24 mouse cellular contexts compared by ENCODE assay signal in the genomic region with DNA sequence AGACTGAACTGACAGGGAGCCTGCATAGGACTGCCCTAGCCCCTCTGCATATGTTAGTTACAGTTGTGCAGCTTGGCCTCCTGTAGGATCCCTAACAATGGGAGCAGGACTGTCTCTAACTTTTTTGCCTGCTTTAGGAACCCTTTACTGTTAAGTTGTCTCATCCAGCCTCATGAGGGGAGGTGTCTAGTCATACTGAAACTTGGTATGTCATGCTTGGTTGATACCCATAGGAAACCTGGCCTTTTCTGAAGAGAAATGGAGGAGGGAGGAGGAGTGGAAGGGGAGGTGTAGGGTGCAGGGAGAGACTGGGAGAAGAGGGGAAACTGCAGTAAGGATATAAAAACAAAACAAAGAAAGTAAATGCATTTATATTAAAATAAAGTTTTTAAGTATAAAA. TPM values are rescaled to one million over a fixed set of nuclear protein-coding genes. Genes with fewer than 3 reads are reported as not detected.
DNase-seq lines count a peak whose midpoint lies in the region; ATAC-seq and TF ChIP-seq lines count a peak whose summit lies in the region.
"Had no signal": no experiment of that assay in that cellular context is flagged by ENCODE, and none has a peak within 500 bp of the region (broad histone marks: within the 10 kb centered on the region; RNA-seq: fewer than 3 reads in every experiment).

No protein-coding gene starts in this region.

- dilution Hi-C loops in CH12.LX (cut with MboI; ENCODE audit: extremely low pct_ligation_motif_present, extremely low pct_unique_long_range_greater_than_20kb, low sequenced_read_pairs): no loop called here

- H3K27ac ChIP-seq in CH12.LX (ENCODE audit: insufficient read depth, low read depth): no peak overlapping the region
- H3K27ac ChIP-seq: embryonic facial prominence, embryonic 13.5 days; embryonic facial prominence, embryonic 15.5 days; forebrain, embryonic 10.5 days; forebrain, embryonic 12.5 days had no signal

- no peak overlapping the region for H3K4me3 ChIP-seq in CH12.LX (replicated peaks in 1 of 3; ENCODE audit: low read depth in 2 of 3, low read length in 2 of 3, poor library complexity in 1 of 3)
- H3K4me3 ChIP-seq: embryonic facial prominence, embryonic 13.5 days; embryonic facial prominence, embryonic 15.5 days; erythroblast, embryonic 14.5 days; forebrain, embryonic 10.5 days; forebrain, embryonic 12.5 days had no signal

- peak; percentile 83 for TF ChIP-seq EP300 in CH12.LX (IDR thresholded peaks at IDR 0.05; ENCODE audit: low read length)

- no peak for TF ChIP-seq CTCF in CH12.LX (conservative IDR thresholded peaks at IDR 0.05 in 1 of 2, IDR thresholded peaks at IDR 0.05 in 1 of 2; ENCODE audit: low read depth in 2 of 2, low read length in 2 of 2)

- no peak for ATAC-seq in inflammation-experienced regulatory T-cells, adult 6 months
- ATAC-seq: CD4-positive, CD25-positive, alpha-beta regulatory T cell, adult 4 months; forebrain, embryonic 14.5 days; forebrain, embryonic 16.5 days had no signal

- peaks cover 35% of the 10 kb centered on the region for H3K79me2 ChIP-seq in CH12.LX (replicated peaks; ENCODE audit: control insufficient read depth, extremely low read depth, insufficient read depth, poor library complexity, severe bottlenecking)

- H3K9ac ChIP-seq in CH12.LX (ENCODE audit: insufficient read depth, low read depth): no peak overlapping the region
- H3K9ac ChIP-seq: embryonic facial prominence, embryonic 13.5 days; embryonic facial prominence, embryonic 15.5 days; forebrain, embryonic 12.5 days had no signal

- H3K4me2 ChIP-seq in CH12.LX (ENCODE audit: insufficient read depth, low read depth, poor library complexity, severe bottlenecking): no peak overlapping the region
- H3K4me2 ChIP-seq: embryonic facial prominence, embryonic 13.5 days; embryonic facial prominence, embryonic 15.5 days; forebrain, embryonic 12.5 days had no signal

- H3K9me3 ChIP-seq in CH12.LX (replicated peaks; ENCODE audit: low read length): no peaks in the 10 kb centered on the region
- H3K9me3 ChIP-seq: embryonic facial prominence, embryonic 13.5 days; embryonic facial prominence, embryonic 15.5 days; forebrain, embryonic 10.5 days; forebrain, embryonic 12.5 days had no signal

- H3K4me1 ChIP-seq in CH12.LX (ENCODE audit: control insufficient read depth in 1 of 2, insufficient read depth in 2 of 2): peaks cover 5 to 34% of the 10 kb centered on the region in 2 experiments
- H3K4me1 ChIP-seq: embryonic facial prominence, embryonic 13.5 days; embryonic facial prominence, embryonic 15.5 days; forebrain, embryonic 12.5 days had no signal

- H3K36me3 ChIP-seq in CH12.LX (replicated peaks in 1 of 2; ENCODE audit: control insufficient read depth in 1 of 2, insufficient read depth in 1 of 2, low read length in 1 of 2): peaks cover 28 to 56% of the 10 kb centered on the region in 2 experiments
- peaks cover 18% of the 10 kb centered on the region for H3K36me3 ChIP-seq in splenic B cell, adult 2 months (ENCODE audit: control insufficient read depth, insufficient read depth, low read length, poor library complexity, severe bottlenecking)

- no peaks in the 10 kb centered on the region for H3K27me3 ChIP-seq in CH12.LX (replicated peaks)
- H3K27me3 ChIP-seq in splenic B cell, adult 2 months (ENCODE audit: control insufficient read depth, insufficient read depth, low read length, poor library complexity, severe bottlenecking): no peaks in the 10 kb centered on the region
- H3K27me3 ChIP-seq: embryonic facial prominence, embryonic 13.5 days; embryonic facial prominence, embryonic 15.5 days; forebrain, embryonic 12.5 days had no signal

- TF ChIP-seq POLR2A in CH12.LX (IDR thresholded peaks at IDR 0.05; ENCODE audit: low read depth, low read length): no peak

- in situ Hi-C loops in CH12.LX (cut with MboI; ENCODE audit: low pct_ligation_motif_present, low pct_unique_long_range_greater_than_20kb, low sequenced_read_pairs): no loop called here

- DNase-seq in A20 (ENCODE audit: low read depth, low spot score): peak; percentile 18
- peak; percentile 65 for DNase-seq in CH12.LX (ENCODE audit: extremely low read depth)
- DNase-seq in splenic B cell, adult 2 months (ENCODE audit: low read depth, low spot score): peak; percentile 29
- DNase-seq in urinary bladder, adult 2 months (ENCODE audit: low spot score): no peak
- DNase-seq: adrenal gland, adult 8-10 months; adrenal gland, postnatal 14 days; adrenal gland, postnatal 36 days; B cell, adult 2 months; cerebellum, adult 11 months; cerebellum, adult 18-20 months; cerebellum, adult 8-10 months; cerebellum, adult 9-11 months; cerebellum, postnatal 14 days; cerebellum, postnatal 36 days; embryo, embryonic 11 days had no signal

- TF ChIP-seq RAD21 in CH12.LX (IDR thresholded peaks at IDR 0.05; ENCODE audit: low read depth, low read length): no peak

TF ChIP-seq in CH12.LX, 34 proteins besides CTCF, POLR2A, EP300 and RAD21:
- TF ChIP-seq TCF12 (IDR thresholded peaks at IDR 0.05; ENCODE audit: low read depth, low read length) (no peak), ZNF384 (IDR thresholded peaks at IDR 0.05; ENCODE audit: low read depth, low read length) (no peak), ZC3H11A (IDR thresholded peaks at IDR 0.05; ENCODE audit: low read depth, low read length) (no peak), POLR2AphosphoS2 (IDR thresholded peaks at IDR 0.05; ENCODE audit: low read depth, low read length) (no peak), NRF1 (IDR thresholded peaks at IDR 0.05; ENCODE audit: low read depth, low read length) (no peak), ETS1 (conservative IDR thresholded peaks at IDR 0.05; ENCODE audit: low read depth, low read length) (peak; percentile 37), GABPA (IDR thresholded peaks at IDR 0.05; ENCODE audit: insufficient replicate concordance, low read depth, low read length) (no peak), USF1 (IDR thresholded peaks at IDR 0.05; ENCODE audit: low read depth, low read length) (no peak), HCFC1 (IDR thresholded peaks at IDR 0.05; ENCODE audit: low read depth, low read length) (no peak), IRF4 (IDR thresholded peaks at IDR 0.05; ENCODE audit: low read depth, low read length) (peak; percentile 94), JUN (IDR thresholded peaks at IDR 0.05; ENCODE audit: insufficient read depth, low read depth, low read length) (peak; percentile 87), CHD2 (IDR thresholded peaks at IDR 0.05; ENCODE audit: low read length) (no peak), MYC (IDR thresholded peaks at IDR 0.05; ENCODE audit: low read depth, low read length) (0 out of 2 replicates have a peak, but pooled peaks have one; percentile 19), JUND (conservative IDR thresholded peaks at IDR 0.05; ENCODE audit: low read depth, low read length) (peak; percentile 95), NELFE (IDR thresholded peaks at IDR 0.05; ENCODE audit: low read depth, low read length) (no peak), USF2 (conservative IDR thresholded peaks at IDR 0.05; ENCODE audit: low read depth, low read length) (no peak)
TF ChIP-seq in CH12.LX: peak in this region for 5.

RNA-seq across cellular contexts. Expression of a gene that starts 7.0 kb away (rescaled TPM):
- 54.4 and 74.8 TPM in 2 replicates for total RNA-seq in CH12.LX (2012; rRNA removed)
- total RNA-seq in CH12.LX (2014; rRNA removed): 109 and 133 TPM in 2 replicates
- polyA plus RNA-seq in CH12.LX (2012; ENCODE audit: insufficient read length, low read depth): 77.1 and 96.6 TPM in 2 replicates
- 14.7 and 17.2 TPM in 2 replicates for polyA plus RNA-seq in urinary bladder, adult 2 months (2012; rRNA removed)
- polyA plus RNA-seq in inflammation-experienced regulatory T-cells, adult 6 months (2017; shearing (Covaris generic)): 10 to 100 TPM; 28.9 to 32.8 (median 29.4) TPM
